ENCODE assay signal across 27 mouse cellular contexts in genomic region chr4:127137591-127137990, GRCm38 (mm10). TPM values are rescaled to one million over a fixed set of nuclear protein-coding genes. Genes with fewer than 3 reads are reported as not detected.
DNase-seq lines count a peak whose midpoint lies in the region; ATAC-seq and TF ChIP-seq lines count a peak whose summit lies in the region.
"Had no signal": no experiment of that assay in that cellular context is flagged by ENCODE, and none has a peak within 500 bp of the region (broad histone marks: within the 10 kb centered on the region; RNA-seq: fewer than 3 reads in every experiment).

No protein-coding gene starts in this region.

- no peak for ATAC-seq in hindbrain, embryonic 11.5 days (ENCODE audit: low FRiP score)
- ATAC-seq in hindbrain, embryonic 16.5 days, result no peak
- ATAC-seq in midbrain, postnatal 0 days (ENCODE audit: low FRiP score), result no peak
- no peak for ATAC-seq in midbrain, embryonic 14.5 days (ENCODE audit: low FRiP score, low TSS enrichment)
- ATAC-seq: CD4-positive, CD25-positive, alpha-beta regulatory T cell, adult 4 months; forebrain, embryonic 14.5 days; forebrain, embryonic 16.5 days had no signal

- no peaks in the 10 kb centered on the region for H3K36me3 ChIP-seq in hindbrain, embryonic 11.5 days (ENCODE audit: control insufficient read depth, insufficient read depth, low read length)
- H3K36me3 ChIP-seq in hindbrain, embryonic 16.5 days (ENCODE audit: control insufficient read depth, insufficient read depth, low read length), result no peaks in the 10 kb centered on the region
- H3K36me3 ChIP-seq in midbrain, postnatal 0 days (ENCODE audit: insufficient read depth, low read length), result no peaks in the 10 kb centered on the region
- H3K36me3 ChIP-seq in midbrain, embryonic 14.5 days (ENCODE audit: control insufficient read depth, insufficient read depth, low read length), result no peaks in the 10 kb centered on the region
- H3K36me3 ChIP-seq: embryonic facial prominence, embryonic 13.5 days; embryonic facial prominence, embryonic 15.5 days; forebrain, embryonic 10.5 days; forebrain, embryonic 12.5 days; G1E had no signal

- WGBS in hindbrain, embryonic 11.5 days, result 76% methylated on average over 5 of the region's 5 CpGs
- WGBS in hindbrain, embryonic 16.5 days, result 72% methylated on average over 5 of the region's 5 CpGs
- 79% methylated on average over 5 of the region's 5 CpGs for WGBS in midbrain, postnatal 0 days
- WGBS in midbrain, embryonic 14.5 days, result 86% methylated on average over 5 of the region's 5 CpGs

- H3K27me3 ChIP-seq in hindbrain, embryonic 11.5 days (ENCODE audit: control insufficient read depth, insufficient read depth, low read length), result no peaks in the 10 kb centered on the region
- no peaks in the 10 kb centered on the region for H3K27me3 ChIP-seq in hindbrain, embryonic 16.5 days (replicated peaks; ENCODE audit: control insufficient read depth, insufficient read depth, low read length)
- H3K27me3 ChIP-seq in midbrain, postnatal 0 days (ENCODE audit: insufficient read depth, low read length), result no peaks in the 10 kb centered on the region
- H3K27me3 ChIP-seq in midbrain, embryonic 14.5 days (ENCODE audit: control insufficient read depth, insufficient read depth, low read length), result no peaks in the 10 kb centered on the region
- H3K27me3 ChIP-seq: embryonic facial prominence, embryonic 13.5 days; embryonic facial prominence, embryonic 15.5 days; forebrain, embryonic 12.5 days had no signal

- no peaks in the 10 kb centered on the region for H3K9me3 ChIP-seq in hindbrain, embryonic 11.5 days (ENCODE audit: control insufficient read depth, low read length)
- no peaks in the 10 kb centered on the region for H3K9me3 ChIP-seq in hindbrain, embryonic 16.5 days (ENCODE audit: control insufficient read depth, low read length)
- no peaks in the 10 kb centered on the region for H3K9me3 ChIP-seq in midbrain, postnatal 0 days (ENCODE audit: low read length)
- no peaks in the 10 kb centered on the region for H3K9me3 ChIP-seq in midbrain, embryonic 14.5 days (ENCODE audit: control insufficient read depth, low read length)
- H3K9me3 ChIP-seq: embryonic facial prominence, embryonic 13.5 days; embryonic facial prominence, embryonic 15.5 days; forebrain, embryonic 10.5 days; forebrain, embryonic 12.5 days; G1E had no signal

- H3K4me1 ChIP-seq in hindbrain, embryonic 11.5 days (replicated peaks; ENCODE audit: control insufficient read depth, insufficient read depth, low read length), result no peaks in the 10 kb centered on the region
- no peaks in the 10 kb centered on the region for H3K4me1 ChIP-seq in hindbrain, embryonic 16.5 days (ENCODE audit: control insufficient read depth, insufficient read depth, low read depth, low read length)
- no peaks in the 10 kb centered on the region for H3K4me1 ChIP-seq in midbrain, postnatal 0 days (ENCODE audit: insufficient read depth, low read length)
- H3K4me1 ChIP-seq in midbrain, embryonic 14.5 days (ENCODE audit: control insufficient read depth, insufficient read depth, low read length), result 0 out of 2 replicates have a peak, but pooled peaks cover 4% of the 10 kb centered on the region
- H3K4me1 ChIP-seq: embryonic facial prominence, embryonic 13.5 days; embryonic facial prominence, embryonic 15.5 days had no signal

- no peak overlapping the region for H3K4me2 ChIP-seq in hindbrain, embryonic 11.5 days (replicated peaks; ENCODE audit: low read depth, low read length)
- H3K4me2 ChIP-seq in hindbrain, embryonic 16.5 days (ENCODE audit: low read length), result no peak overlapping the region
- no peak overlapping the region for H3K4me2 ChIP-seq in midbrain, postnatal 0 days (ENCODE audit: low read depth, low read length, poor library complexity, severe bottlenecking)
- H3K4me2 ChIP-seq in midbrain, embryonic 14.5 days (ENCODE audit: low read length), result no peak overlapping the region
- H3K4me2 ChIP-seq: embryonic facial prominence, embryonic 13.5 days; embryonic facial prominence, embryonic 15.5 days; forebrain, embryonic 12.5 days had no signal

- no peak overlapping the region for H3K4me3 ChIP-seq in hindbrain, embryonic 11.5 days (ENCODE audit: low read depth, low read length)
- no peak overlapping the region for H3K4me3 ChIP-seq in hindbrain, embryonic 16.5 days (ENCODE audit: low read length)
- no peak overlapping the region for H3K4me3 ChIP-seq in midbrain, postnatal 0 days (ENCODE audit: low read depth, low read length)
- H3K4me3 ChIP-seq in midbrain, embryonic 14.5 days (replicated peaks; ENCODE audit: low read depth, low read length), result no peak overlapping the region
- H3K4me3 ChIP-seq: embryonic facial prominence, embryonic 13.5 days; embryonic facial prominence, embryonic 15.5 days; erythroblast, embryonic 14.5 days; forebrain, embryonic 10.5 days; forebrain, embryonic 12.5 days had no signal

- H3K9ac ChIP-seq in hindbrain, embryonic 11.5 days (ENCODE audit: low read depth, low read length), result no peak overlapping the region
- no peak overlapping the region for H3K9ac ChIP-seq in hindbrain, embryonic 16.5 days (ENCODE audit: low read depth, low read length)
- no peak overlapping the region for H3K9ac ChIP-seq in midbrain, postnatal 0 days (replicated peaks; ENCODE audit: low read length, poor library complexity, severe bottlenecking)
- no peak overlapping the region for H3K9ac ChIP-seq in midbrain, embryonic 14.5 days (replicated peaks; ENCODE audit: low read length)
- H3K9ac ChIP-seq: embryonic facial prominence, embryonic 13.5 days; embryonic facial prominence, embryonic 15.5 days; forebrain, embryonic 12.5 days had no signal

- peak; percentile 30 to 55 for DNase-seq in cerebellum, postnatal 10 days
- DNase-seq in cerebellum, adult 9-10 months, result no peak
- peak; percentile 3 for DNase-seq in hindbrain, embryonic 11.5 days (ENCODE audit: low spot score)
- peak; percentile 3 for DNase-seq in midbrain, postnatal 0 days (ENCODE audit: low spot score)
- no peak for DNase-seq in midbrain, embryonic 14.5 days
- peak; percentile 74 for DNase-seq in NIH3T3 (ENCODE audit: low read depth)
- DNase-seq: adrenal gland, adult 2 months; adrenal gland, postnatal 10 days; adrenal gland, postnatal 25 days; B cell, adult 2 months; cerebellum, adult 11 months; cerebellum, adult 18-20 months; cerebellum, adult 8-10 months; cerebellum, postnatal 14 days; cerebellum, postnatal 36 days; embryo, embryonic 11 days had no signal

- H3K27ac ChIP-seq in hindbrain, embryonic 11.5 days (ENCODE audit: low read depth, low read length), result no peak overlapping the region
- no peak overlapping the region for H3K27ac ChIP-seq in hindbrain, embryonic 16.5 days (ENCODE audit: low read depth, low read length)
- H3K27ac ChIP-seq in midbrain, postnatal 0 days (ENCODE audit: low read depth, low read length), result no peak overlapping the region
- H3K27ac ChIP-seq in midbrain, embryonic 14.5 days (replicated peaks; ENCODE audit: low read depth, low read length), result no peak overlapping the region
- H3K27ac ChIP-seq: embryonic facial prominence, embryonic 13.5 days; embryonic facial prominence, embryonic 15.5 days; forebrain, embryonic 10.5 days; forebrain, embryonic 12.5 days had no signal

- no peak for TF ChIP-seq CTCF in midbrain, postnatal 0 days (IDR thresholded peaks at IDR 0.05)

RNA-seq across cellular contexts. Expression of gene Tmem35b, which starts 14.1 kb away (rescaled TPM):
- 14.0 and 14.2 TPM in 2 replicates for polyA plus RNA-seq in hindbrain, embryonic 11.5 days (2014; fragmentation: Nextera tagmentation; extraction: Ambion mirVana)
- polyA plus RNA-seq in hindbrain, embryonic 16.5 days (2015; fragmentation: Nextera tagmentation; extraction: Ambion mirVana), result 16.9 and 17.5 TPM in 2 replicates
- total RNA-seq in midbrain, postnatal 0 days (2014; rRNA removed), result 2.4 and 5.4 TPM in 2 replicates
- 12.8 and 14.0 TPM in 2 replicates for polyA plus RNA-seq in midbrain, postnatal 0 days (2015; fragmentation: Nextera tagmentation; extraction: Ambion mirVana)
- 15.7 and 17.6 TPM in 2 replicates for polyA plus RNA-seq in midbrain, embryonic 14.5 days (2014; fragmentation: Nextera tagmentation; extraction: Ambion mirVana)

RNA-seq across cellular contexts. Expression of gene Dlgap3, which starts 31.4 kb away (rescaled TPM):
- 6.7 and 7.1 TPM in 2 replicates for polyA plus RNA-seq in hindbrain, embryonic 11.5 days (2014; fragmentation: Nextera tagmentation; extraction: Ambion mirVana)
- 21.0 and 22.3 TPM in 2 replicates for polyA plus RNA-seq in hindbrain, embryonic 16.5 days (2015; fragmentation: Nextera tagmentation; extraction: Ambion mirVana)
- 131 and 156 TPM in 2 replicates for total RNA-seq in midbrain, postnatal 0 days (2014; rRNA removed)
- 34.5 and 34.8 TPM in 2 replicates for polyA plus RNA-seq in midbrain, postnatal 0 days (2015; fragmentation: Nextera tagmentation; extraction: Ambion mirVana)
- 22.3 and 25.5 TPM in 2 replicates for polyA plus RNA-seq in midbrain, embryonic 14.5 days (2014; fragmentation: Nextera tagmentation; extraction: Ambion mirVana)
- total RNA-seq: common myeloid progenitor, adult 5-6 weeks had no signal
- polyA plus RNA-seq: CD4-positive, CD25-positive, alpha-beta regulatory T cell, adult 4 months; erythroblast, embryonic 14.5 days; G1E had no signal

Comparison
In these comparisons a context has a peak if more than half of its experiments do, and no peak if none do; other contexts are left out.
1. DNase-seq: peak in cerebellum, postnatal 10 days (2 of 2), hindbrain, embryonic 11.5 days (single experiment), midbrain, postnatal 0 days (single experiment) and NIH3T3 (single experiment); none in cerebellum, adult 9-10 months (single experiment) and midbrain, embryonic 14.5 days (single experiment).